Mouse (Mus musculus): ENCODE data around the gene Uqcc2.

DNA sequence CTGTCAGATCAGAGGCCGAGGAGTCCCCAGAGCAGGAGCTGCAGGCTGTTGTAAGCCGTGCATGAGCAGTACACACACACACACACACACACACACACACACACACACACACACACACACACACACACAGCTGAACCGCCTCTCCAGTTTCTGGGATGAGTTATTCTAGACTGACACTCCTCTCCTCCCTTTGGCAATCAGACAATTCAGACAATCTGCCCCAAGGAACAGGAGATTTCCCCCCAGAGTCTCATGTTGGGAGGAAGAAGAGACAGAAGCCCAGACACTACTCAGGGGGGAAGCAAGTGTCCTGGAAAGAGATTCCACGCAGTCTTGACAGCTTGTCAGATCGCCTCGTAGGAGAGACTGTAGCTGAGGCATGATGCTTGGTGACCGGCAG, 5.6 kb upstream of the Uqcc2 start:
- no peak for TF ChIP-seq CTCF (IDR thresholded peaks at IDR 0.05)
- no peak for TF ChIP-seq POLR2A (IDR thresholded peaks at IDR 0.05; ENCODE audit: insufficient read depth, low read depth, low read length)
- no peak for TF ChIP-seq EP300 (IDR thresholded peaks at IDR 0.05; ENCODE audit: insufficient read depth, low read depth, low read length)

All from heart, adult 2 months (tissue).